Mouse (Mus musculus): Measurements from ENCODE around the gene Tnpo1.
A peak's percentile ranks its signal among the peaks of the same experiment; 100 is the strongest.

Tnpo1 gene

DNA sequence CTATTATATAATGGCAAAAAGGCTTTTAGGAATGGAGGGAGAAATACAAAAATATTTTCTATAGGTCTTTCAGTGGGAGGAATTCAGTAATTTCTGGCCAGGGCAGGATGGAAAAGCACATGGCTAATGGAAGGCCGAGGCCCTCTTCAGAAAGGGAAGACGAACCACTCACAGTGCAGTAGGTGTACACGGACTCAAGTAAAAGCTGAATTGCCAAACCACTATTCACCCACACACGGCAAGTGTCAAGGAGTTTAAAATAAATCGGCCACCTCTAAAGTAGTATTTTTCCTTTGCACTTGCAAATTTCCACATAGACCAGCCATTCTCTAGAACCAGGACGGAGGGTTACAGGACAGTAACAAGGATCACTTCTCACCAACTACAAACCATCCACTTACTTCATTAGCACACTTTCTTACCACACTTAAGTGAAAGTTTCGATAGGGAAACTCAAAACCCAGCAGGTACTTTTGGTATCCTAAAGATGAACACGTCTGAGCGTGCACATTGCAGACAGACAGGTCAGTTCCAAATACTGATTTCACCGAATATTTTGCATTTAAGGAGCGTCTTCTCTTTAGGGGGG, 1.2 kb downstream of the Tnpo1 start:
- DNase-seq = no peak

DNA sequence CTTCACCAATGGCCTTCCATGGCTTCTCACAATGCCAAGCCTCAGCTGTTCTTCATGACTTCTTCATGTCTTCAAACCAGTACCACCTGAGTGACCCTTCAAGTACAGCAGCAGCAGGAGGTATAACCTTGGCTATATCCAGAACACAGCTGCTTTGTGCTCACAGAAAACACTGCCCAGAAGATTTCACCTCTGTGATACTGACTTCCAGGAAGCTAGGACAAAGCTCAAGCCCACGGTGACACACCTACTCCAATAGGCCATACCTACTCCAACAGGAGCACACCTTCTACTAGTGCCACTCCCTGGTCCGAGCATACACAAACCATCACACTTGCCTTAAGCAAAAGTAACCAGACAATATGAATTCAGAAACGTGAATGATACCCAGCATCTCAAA, 3.4 kb downstream of the Tnpo1 start:
- no peak for DNase-seq

GRCm38 (mm10) chr13:98921276-98921675, 4.9 kb downstream of the Tnpo1 start:
- no peak for DNase-seq

DNA sequence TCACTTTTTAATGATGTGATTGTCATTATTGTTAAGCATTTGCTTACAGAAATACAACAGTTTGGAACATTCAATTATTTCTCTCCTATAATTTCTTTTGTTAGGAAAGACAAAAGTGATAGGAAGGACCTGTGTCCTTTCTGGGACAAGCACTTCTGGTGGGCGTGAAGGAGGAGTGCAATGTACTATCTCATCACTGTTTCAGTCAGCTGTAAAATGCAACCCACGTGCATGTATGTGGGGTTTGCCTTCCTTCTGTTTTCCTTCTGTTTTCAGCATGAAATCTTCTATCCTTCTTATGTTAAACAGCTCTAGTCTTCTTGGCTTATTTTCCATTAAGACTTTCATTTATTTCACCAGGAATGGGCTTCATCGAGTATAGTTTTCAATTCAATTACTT, 5.9 kb downstream of the Tnpo1 start:
- DNase-seq = no peak

GRCm38 (mm10) chr13:98919695-98920094, 6.5 kb downstream of the Tnpo1 start:
- no peak for DNase-seq

DNA sequence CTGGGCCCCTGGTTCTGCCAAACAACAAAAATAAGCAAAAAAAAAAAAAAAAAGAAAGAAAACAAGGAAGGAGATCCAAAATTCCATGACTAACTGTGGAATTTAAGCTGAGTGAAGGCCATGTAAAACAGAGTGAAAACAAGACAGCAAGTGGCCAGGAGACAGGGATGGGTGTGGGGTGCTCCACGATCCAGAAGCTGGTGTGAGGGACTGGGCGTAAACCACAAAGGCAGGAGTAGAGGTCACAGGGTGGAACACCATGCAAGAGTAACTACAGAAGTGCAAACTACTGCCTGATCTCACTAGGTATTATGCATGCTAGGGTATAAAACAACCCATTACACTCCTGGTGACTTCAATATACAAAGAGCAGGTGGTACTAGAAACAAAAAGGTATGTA, 8.3 kb downstream of the Tnpo1 start:
- DNase-seq = peak in 1 of 2 experiments; percentile 20

DNA sequence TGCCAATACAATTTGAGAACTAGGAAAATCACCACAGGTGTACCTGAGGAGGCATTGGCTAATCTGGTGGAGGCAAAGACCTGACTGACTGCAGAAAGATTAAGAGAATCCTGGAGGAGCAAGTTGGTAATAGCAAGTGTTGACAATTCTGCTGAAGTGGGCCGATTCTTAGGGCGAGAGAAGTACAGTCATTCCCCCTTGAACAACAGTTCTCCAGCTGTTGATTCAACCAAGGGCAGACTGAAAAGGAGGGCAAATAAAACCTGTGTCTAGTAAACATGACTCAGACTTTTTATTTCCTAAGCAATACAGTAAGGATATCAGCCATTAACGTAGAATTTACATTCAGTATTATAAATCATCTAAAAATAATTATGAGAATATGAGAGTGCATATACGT, 10.6 kb downstream of the Tnpo1 start:
- peak; percentile 17 to 48 for DNase-seq

DNA sequence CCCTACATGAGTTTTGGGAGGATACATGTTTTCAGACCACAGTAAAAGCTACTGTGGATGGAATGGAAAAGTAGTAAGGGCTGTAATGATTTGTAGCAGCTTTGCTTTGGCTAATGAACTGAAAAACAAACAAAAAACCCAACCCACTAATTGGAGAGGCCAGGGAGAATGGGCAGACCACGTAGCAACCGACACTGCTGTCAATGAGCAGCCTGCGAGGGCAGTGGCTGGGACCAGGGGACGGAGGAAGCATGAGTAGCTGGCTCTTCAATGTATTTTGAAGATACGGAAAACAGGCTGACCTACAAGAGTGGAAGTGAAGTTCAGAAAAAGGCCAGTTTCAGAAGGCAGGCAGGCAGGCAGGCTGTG, 11.4 kb downstream of the Tnpo1 start:
- no peak for DNase-seq

DNA sequence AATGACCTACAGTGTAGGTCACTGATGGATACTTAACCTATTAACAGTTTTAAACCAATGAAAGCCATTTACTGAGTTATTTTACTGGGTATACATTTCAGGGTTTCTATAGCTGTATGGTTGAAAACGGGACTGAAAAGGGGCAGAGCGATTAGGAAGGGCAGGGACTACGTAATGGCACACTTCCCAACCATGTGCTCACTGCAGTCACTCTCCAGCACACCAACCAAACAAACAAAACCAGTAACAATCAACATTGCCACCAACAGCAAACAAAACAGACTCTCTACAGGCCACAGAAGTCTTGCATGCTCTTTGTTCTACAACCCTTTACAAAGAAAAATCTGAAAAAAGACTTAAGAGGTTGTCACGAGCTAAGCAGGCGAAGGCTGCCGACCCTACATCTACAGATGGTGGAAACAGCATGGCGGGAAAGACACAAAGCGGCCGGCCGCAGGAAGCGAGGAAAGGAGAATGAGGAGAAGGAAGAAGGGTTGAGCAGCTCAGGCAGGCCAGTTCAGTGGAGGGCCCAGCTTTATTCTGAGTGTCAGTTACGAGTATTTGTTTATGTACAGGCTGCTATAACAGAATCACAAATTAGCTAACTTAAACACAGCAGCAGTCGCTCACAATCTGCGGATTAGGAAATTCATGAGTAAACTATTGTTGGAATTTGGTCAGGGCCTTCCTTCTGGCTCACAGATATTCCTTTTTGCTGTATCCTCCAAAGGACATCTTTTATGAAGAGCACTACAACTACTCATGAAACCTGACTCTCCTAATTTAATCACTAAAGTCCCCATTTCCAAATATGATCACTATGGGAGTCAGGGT, 12.0 kb downstream of the Tnpo1 start:
- no peak for DNase-seq

GRCm38 (mm10) chr13:98913196-98913595, 13.0 kb downstream of the Tnpo1 start:
- DNase-seq = no peak

DNA sequence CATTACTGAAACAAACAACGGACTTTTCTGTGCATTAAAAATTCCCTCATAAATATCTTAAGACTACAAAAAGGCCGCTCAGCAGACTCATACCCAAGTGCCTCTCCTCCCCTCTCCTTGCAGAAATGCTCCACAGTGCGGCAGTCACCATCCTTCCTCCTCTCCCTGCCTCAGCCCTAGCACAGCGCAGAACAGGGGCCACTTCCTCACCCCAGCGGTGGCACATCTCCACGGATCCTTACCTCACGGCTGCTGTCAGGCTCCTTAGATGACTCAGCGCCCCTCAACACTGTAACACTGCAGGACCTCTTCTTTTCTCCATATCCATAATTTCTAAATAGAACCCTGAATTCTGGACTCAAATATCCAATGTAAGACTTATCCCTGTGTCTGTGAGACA, 13.6 kb downstream of the Tnpo1 start:
- DNase-seq = no peak

DNA sequence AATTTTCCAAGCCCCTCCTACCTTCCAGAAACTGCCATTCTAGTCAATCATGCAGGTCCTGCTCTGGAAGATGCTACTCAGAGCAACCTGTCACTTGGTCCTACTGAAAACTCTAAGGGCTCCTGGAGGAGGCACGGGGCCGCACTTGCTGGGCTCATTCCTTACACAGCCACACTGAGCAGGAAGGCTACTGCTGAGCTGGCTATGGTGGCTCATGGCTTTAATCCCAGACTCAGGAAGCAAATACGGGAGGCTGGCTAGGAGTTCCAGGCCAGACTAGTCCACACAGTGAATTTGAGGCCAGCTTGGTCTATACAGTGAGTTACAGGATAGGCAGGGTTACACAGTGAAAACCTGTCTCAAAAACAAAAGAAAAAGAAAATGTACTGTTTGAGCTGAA, 15.4 kb downstream of the Tnpo1 start:
- no peak for DNase-seq

- no peak for DNase-seq
Observed at GRCm38 (mm10) chr13:98904608-98905007, 21.6 kb downstream of the Tnpo1 start.

DNA sequence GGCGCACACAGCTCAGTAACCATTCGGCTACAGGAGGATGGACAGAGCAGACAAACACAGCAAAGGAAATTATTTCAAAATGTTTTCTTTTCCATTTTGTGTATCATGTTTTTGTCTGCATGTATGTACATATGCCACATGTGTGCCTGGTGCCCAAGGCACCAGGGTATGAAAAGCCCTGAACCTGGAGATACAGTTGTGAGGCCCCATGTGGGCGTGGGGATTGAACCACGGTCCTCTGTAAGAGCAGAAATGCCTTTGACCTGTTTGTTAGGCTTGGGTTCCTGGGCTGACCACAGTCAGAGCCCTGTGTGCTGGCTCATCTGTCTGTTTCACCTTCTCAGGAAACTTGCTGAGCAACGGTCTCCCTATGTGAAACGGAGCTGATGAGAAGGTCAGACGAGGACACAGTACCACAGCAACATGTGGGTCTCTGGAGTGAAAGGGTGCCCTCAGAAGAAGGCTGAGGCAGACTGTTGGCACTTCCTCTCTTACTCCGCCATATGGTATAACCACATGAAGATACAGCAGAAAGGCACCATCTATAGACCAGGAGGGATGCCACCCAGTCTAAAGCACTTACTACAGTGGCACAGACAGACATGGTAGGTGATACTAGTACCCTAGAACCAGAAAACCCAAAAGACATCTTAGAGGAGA, 23.7 kb downstream of the Tnpo1 start:
- DNase-seq = no peak

GRCm38 (mm10) chr13:98899550-98899949, 26.6 kb downstream of the Tnpo1 start:
- DNase-seq = no peak

DNA sequence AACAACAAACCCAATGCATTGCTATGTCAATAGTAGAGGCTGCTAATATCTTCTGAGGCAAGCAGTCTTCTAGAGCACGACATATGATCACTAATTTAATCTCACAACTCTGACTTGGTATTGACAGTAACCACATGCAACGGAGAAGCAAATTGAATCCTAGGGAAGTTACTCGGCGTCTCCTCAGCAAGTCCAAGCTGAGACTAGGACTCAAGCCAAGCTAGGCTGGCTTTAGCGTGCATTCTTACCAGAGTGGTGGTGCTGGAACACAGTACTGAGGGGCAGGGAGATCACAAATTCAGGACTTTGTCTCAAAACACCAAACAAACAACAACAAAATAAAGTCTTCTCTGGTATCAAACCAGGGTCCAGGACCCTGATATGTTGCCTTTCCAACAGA, 28.6 kb downstream of the Tnpo1 start:
- no peak for DNase-seq

DNA sequence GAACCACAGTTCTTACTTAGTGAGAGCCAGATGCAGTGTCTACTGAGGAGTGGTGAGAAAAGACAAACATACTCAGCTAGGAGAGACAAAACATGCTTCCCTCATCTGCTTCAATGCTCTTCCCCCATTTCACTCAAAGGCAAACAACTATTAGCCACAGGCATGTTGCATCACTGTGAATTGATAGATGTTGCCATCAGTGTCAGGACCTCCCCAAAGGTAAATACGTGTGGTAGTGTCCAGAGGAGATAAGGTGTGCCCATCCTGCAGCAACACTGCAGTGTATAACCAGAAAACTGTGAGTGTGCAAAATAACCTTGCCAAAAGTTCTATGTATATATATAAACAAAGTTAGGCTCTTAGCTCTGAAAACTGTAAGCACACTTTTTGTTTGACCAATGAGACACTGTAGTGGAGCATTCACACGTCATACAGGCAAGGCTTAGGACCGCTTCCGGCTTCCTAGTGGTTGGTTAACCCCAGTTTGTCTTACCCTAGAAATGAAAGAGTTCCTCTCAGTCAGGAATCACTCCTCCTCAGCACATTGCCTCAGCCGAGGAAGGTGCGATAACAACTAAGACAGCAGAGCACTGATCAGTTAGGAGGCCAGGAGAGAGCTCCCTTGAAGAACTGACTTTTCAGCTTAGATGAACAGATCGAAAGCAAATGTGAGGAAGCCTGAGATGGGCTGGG, 29.6 kb downstream of the Tnpo1 start:
- DNase-seq = no peak

- DNase-seq = no peak
Observed at GRCm38 (mm10) chr13:98896013-98896412, 30.2 kb downstream of the Tnpo1 start.

GRCm38 (mm10) chr13:98894900-98895299, 31.3 kb downstream of the Tnpo1 start:
- no peak for DNase-seq

GRCm38 (mm10) chr13:98891443-98891842, 34.7 kb downstream of the Tnpo1 start:
- no peak for DNase-seq

GRCm38 (mm10) chr13:98890871-98891219, 35.3 kb downstream of the Tnpo1 start:
- peak; percentile 82 to 84 for DNase-seq

DNA sequence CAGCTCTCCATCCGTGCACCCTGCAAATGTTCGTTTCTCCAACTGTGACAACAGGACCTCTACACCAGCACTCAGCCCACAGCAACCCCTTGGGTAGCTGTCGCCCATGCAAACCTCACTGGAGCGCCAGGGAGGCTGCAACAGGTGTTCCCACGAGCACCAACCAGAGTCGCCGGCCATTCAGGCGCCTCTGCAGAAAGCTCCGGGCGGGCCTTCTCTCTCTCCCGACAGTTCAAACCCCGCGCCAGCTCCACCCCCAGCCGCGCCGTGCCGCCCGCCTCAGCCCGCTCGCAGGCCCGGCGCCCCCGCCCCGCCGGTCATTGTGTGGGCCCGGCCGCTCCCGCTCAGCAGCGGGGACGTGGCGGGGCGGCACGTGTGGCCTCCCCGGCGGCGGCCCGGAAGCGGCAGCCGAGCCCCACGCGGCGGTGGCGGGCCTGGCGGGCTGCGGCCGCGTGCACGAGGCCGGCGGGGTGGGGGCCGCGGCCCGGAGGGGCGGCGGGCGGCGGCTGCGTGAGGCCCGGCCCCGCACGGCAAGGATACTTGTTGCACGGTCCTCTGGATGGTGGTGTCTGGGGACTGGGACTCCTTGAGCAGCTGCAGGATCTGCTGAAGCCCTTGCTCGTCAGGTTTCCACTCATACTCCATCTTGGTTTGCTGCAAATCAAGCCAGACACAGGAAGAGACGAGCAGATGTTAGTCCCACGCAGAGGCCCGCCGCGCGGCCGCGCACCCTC, 35.9 kb downstream of the Tnpo1 start:
- peak; percentile 54 to 62 for DNase-seq

DNA sequence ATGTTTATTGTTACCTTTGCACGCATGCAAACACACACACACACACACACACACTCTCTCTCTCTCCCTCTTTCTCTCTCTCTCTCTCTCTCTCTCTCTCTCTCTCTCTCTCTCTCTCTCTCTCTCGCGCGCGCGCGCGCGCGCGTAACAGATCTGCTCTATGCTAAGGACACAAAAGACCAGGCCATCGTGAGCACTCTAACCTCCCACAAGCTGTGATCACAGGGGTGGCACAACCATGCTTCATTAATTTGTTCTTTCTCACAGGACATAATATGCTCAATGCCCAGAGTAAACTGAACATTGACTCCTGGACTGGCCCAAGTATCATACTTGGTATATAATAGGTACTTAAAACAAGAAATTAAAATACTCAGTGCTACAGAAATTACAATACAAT, 37.0 kb downstream of the Tnpo1 start:
- no peak for DNase-seq
